Mouse (Mus musculus) c-Kit-positive CD71-negative TER-119-negative erythroid progenitor cells, embryonic 14.5 days (primary cell): ENCODE measurements around the gene Atn1.

Experiments
- DNase-seq: peaks from one replicate; pipeline ENCODE4 v3.0.0-alpha.2; 2013; ENCODE audit warnings: low read depth

Atn1 gene

GRCm38 (mm10) chr6:124740888-124741761 lies 15.2 kb downstream of the Atn1 start, which contains the start of gene Grcc10:
Grcc10 (minus strand) TSS chr6:124741374.
- peak; percentile 93 for DNase-seq

DNA sequence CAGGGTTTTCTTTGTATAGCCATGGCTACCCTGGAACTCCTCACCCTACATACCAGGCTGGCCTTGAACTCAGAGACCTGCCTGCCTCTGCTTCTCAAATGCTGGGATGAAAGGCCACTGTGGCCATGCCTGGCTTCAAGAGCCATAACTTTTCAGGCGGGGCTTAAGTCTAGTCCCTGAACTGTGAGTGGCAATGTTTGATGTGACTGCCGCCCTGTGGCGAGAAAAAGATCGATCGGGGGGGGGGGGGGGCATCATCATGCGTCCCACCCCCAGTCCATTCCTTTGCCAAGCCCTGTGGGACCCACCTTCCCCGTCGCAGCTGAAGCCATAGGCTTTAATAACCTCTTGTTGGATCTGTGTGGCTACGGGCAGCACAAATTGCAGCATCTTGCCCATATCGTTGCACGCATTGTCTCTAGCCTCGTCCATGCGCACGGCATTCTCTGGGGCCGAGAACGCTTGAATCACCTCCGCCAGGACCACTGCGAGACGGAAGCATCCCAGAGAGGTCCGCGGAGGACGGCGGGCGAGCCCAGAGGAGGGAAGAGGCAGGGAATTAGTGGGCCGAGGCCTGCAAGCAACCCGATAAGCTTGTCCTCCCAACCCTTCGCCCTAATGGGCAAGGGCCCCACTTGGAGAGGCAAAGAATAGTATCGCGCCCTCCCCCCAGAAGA lies 16.0 kb downstream of the Atn1 start:
- no peak for DNase-seq

- no peak for DNase-seq
Measured at GRCm38 (mm10) chr6:124739231-124739796, 17.0 kb downstream of the Atn1 start.

GRCm38 (mm10) chr6:124738511-124739023 lies 17.8 kb downstream of the Atn1 start, which contains the start of gene Ptpn6:
Ptpn6 (minus strand) TSS chr6:124738714.
- no peak for DNase-seq

DNA sequence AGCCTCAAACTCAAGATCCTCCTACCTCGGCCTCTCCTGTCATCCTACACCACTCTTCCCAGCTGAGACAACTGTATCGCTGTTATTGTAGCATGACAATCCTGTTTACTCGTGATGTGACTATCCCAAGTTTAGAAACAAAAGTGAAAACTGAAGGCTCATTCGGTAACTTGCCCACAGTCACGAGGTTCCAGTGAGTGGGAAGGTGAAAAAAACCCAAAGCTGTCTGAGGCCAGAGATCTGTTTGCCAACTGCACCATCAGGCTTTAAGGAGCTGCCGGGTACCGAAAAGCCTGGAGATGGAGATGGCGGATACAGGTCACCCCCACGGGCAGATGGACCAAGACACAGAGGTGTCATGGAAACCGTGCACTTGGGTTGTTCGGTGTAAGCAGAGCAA lies 19.3 kb downstream of the Atn1 start:
- no peak for DNase-seq

GRCm38 (mm10) chr6:124734417-124734816 lies 21.9 kb downstream of the Atn1 start:
- no peak for DNase-seq

- no peak for DNase-seq
Measured at GRCm38 (mm10) chr6:124732476-124733370, 23.6 kb downstream of the Atn1 start.

DNA sequence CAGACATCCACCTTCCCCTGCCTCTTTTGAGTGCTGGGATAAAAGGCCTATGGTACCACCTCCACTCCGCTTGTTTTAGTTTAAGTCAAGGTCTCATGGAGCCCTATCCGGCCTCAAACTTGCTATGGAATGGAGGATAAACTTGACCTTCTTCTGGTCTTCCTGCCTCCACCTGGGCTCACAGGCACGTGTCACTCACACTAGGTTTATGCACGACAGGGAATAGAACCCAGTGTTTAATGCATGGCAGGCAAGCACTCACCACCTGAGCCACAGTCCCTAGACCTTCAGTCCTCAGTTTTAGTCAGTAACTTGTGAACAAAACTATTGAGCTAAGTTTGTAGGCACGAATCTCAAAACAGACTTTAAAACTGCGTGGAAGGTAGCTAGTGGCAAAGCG lies 25.3 kb downstream of the Atn1 start:
- DNase-seq = no peak

- peak; percentile 69 for DNase-seq
Measured at GRCm38 (mm10) chr6:124729850-124730705, 26.2 kb downstream of the Atn1 start.

DNA sequence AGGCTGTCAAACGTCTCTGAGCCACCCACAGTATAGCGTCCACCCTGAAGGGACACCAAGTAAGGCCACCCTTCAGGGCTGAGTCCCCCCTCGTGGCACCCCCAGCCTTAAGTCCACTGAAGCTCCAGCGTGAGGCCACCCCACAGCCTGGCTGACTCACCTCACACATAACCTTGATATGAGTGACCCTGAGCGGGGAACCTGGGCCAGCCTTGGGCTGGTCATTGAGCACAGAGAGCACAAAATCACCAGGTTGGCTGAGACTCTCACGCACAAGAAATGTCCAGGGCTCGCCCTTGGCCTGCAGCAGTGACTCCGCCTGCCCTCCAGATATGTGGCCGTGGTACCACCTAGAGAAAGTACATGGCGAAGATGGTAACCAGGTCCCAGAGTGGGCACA lies 27.7 kb downstream of the Atn1 start:
- no peak for DNase-seq

DNA sequence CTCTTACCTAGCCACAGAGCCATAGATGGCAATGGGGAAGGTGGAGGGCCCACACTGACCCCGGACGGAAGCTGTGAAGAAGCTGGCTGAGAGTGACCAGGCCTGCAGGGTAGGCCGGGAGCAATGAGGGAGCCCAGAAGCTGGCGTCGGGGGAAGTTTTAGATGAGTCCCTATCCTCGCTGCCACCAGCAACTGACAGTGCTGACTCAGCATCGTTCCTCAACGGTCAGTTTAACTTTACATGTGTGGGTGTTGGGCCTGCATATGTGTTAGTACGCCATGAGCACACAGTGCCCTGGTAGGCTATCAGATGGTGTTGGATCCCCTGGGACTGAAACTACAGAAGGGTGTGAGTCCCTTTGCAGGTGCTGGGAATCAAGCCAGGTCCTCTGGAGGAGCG lies 31.9 kb downstream of the Atn1 start:
- DNase-seq = no peak

DNA sequence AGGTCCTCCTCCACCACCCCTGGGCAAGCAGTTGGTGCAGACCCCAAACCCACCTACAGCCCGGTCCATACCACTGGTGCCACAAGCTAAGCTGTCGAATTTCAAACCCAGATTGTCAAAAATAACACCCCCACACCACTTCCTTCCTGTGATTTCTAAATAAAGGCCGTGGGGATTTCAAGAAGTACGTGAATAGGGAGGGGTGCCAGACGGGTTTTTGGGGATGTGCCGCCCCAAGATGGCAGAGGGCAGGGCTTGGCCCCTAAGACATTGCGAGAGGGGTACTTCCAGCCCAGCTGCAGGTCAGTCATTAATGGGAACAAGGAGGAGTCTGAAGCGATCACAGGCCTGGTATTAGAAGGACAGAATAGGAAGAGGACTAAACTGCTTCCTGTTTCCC lies 32.8 kb downstream of the Atn1 start:
- no peak for DNase-seq

GRCm38 (mm10) chr6:124722876-124723473 lies 33.3 kb downstream of the Atn1 start:
- DNase-seq = no peak

DNA sequence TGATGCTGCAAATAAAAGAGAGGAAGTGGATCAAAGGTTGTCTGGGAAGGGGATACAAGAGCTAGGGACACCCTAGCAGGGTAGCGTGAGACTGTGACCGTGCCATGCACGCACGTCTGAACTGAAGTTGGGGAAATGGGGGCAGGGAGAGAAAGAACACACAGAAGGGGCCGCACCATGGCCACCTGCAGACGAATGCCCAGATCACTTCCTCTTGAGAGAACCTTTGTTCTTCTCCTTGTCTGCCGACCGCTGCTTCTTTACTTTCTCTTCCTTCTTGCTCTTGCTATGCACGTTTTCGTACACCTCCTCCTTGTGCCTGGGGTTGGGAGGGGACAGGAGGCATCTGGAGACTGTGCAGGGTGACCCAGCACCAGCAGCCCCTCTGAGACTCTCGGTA lies 35.4 kb downstream of the Atn1 start:
- DNase-seq = no peak

- no peak for DNase-seq
Measured at GRCm38 (mm10) chr6:124719354-124719978, 36.9 kb downstream of the Atn1 start.

DNA sequence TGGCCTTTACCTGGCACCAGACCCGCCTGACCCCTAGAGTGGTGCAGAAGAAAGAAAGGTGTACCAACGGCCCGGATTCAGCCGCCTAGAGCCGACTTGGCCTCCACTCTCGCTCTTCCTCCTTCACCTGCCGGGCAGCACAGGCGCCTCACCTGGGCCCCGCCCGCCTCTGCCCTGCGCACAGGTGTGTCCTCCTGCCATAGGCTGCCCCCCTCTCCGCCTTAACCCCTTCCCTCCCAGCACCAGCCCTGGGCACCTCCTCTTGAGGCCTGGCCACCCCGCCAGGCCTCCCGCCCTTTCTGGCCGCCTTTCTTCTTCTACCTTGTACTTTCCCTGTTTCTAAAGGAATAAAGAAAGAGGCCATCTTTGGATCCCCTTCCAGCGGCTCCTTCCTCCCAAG lies 37.6 kb downstream of the Atn1 start:
- DNase-seq = no peak

- no peak for DNase-seq
Measured at GRCm38 (mm10) chr6:124717968-124718367, 38.4 kb downstream of the Atn1 start.

- peak; percentile 52 for DNase-seq
Measured at GRCm38 (mm10) chr6:124716864-124717490, 39.3 kb downstream of the Atn1 start.

DNA sequence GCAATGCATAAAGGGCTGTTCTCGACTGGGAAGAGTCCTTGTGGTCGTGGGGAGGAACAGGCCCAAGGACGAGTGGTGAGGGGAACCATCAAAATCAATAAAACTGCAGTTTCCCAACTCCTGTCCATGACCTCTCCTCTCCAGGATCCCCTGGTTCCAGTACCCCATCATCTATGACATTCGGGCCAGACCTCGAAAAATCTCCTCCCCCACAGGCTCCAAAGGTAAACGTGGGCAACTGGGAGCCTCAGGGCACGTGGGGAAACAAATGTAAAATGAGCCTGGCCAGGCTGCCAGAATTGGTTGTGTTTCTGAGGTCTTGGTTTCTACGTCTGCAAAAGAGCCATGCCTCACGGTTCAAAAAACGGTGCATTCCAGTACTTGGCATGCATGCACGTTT lies 43.4 kb downstream of the Atn1 start:
- DNase-seq = no peak
